Mouse (Mus musculus): ENCODE measurements at regions not wholly inside any gene's neighbourhood (a gene's known extent, or its start where the extent isn't known, plus 50 kb on each side); places are given as distances from the start of the nearest gene placed in this dataset.

DNA sequence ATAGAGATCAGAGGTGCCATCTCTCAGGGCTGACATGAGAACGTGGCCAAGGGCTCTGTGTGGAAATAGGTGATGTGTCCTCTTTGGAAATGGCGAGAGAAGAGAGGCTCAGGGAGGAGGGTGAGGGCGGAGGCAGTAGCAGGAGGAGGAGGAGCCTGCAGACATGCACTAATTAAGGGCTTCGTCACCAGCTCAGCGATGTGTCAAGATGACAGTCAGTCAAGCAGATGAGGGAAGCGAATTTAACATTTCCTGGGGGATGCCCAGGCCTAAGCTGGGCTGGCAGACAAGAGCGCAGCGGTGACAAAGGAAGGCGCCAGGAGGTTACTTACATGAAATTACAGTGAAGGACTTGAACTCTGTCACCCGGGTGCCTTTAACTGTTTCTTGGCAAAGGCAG is 455.1 kb upstream of the Tbx3 start:
- no peak for TF ChIP-seq POLR2A (IDR thresholded peaks at IDR 0.05; ENCODE audit: control insufficient read depth in 1 of 2, insufficient read depth in 1 of 2, low read depth in 1 of 2, low read length in 2 of 2, poor library complexity in 1 of 2)
- TF ChIP-seq ELF1 (IDR thresholded peaks at IDR 0.05; ENCODE audit: low read depth, low read length) = no peak
- no peak for TF ChIP-seq USF1 (IDR thresholded peaks at IDR 0.05; ENCODE audit: low read depth, low read length)
- no peak for TF ChIP-seq CTCF (IDR thresholded peaks at IDR 0.05 in 2 of 3, conservative IDR thresholded peaks at IDR 0.05 in 1 of 3; ENCODE audit: control insufficient read depth in 1 of 3, insufficient read depth in 1 of 3, low read depth in 2 of 3, low read length in 3 of 3, poor library complexity in 1 of 3, severe bottlenecking in 1 of 3)
- TF ChIP-seq TAL1 (IDR thresholded peaks at IDR 0.05; ENCODE audit: low read length) = no peak
- no peak for TF ChIP-seq SIN3A (IDR thresholded peaks at IDR 0.05; ENCODE audit: low read length)
- TF ChIP-seq E2F4 (IDR thresholded peaks at IDR 0.05; ENCODE audit: borderline replicate concordance, low read depth, low read length) = no peak
- TF ChIP-seq ZKSCAN1 (IDR thresholded peaks at IDR 0.05; ENCODE audit: low read depth, low read length) = no peak
- TF ChIP-seq HCFC1 (IDR thresholded peaks at IDR 0.05; ENCODE audit: low read depth, low read length) = no peak
- no peak for TF ChIP-seq TBP (IDR thresholded peaks at IDR 0.05; ENCODE audit: low read depth, low read length)
- TF ChIP-seq CHD2 (IDR thresholded peaks at IDR 0.05; ENCODE audit: low read length) = no peak
- TF ChIP-seq ZMIZ1 (IDR thresholded peaks at IDR 0.05; ENCODE audit: low read depth, low read length) = no peak
- TF ChIP-seq SMC3 (IDR thresholded peaks at IDR 0.05; ENCODE audit: low read depth, low read length) = no peak
